Mouse (Mus musculus) testis, adult 2 months (tissue): ENCODE results near the gene Sergef. TPM values are rescaled to one million over a fixed set of nuclear protein-coding genes. Genes with fewer than 3 reads are reported as not detected.
A peak's percentile ranks its signal among the peaks of the same experiment; 100 is the strongest.

Source experiments
- H3K27ac ChIP-seq: fragments of 200-500 bp; 2 replicates; pipeline ENCODE4 v1.5.1; 2012; ENCODE audit warnings: low read depth, low read length; ENCODE audit not compliant: control insufficient read depth, insufficient read depth
- H3K27me3 ChIP-seq: fragments of 200-500 bp; 2 replicates; pipeline ENCODE4 v1.6.1; 2012; ENCODE audit warnings: mild to moderate bottlenecking, low read length, moderate library complexity; ENCODE audit not compliant: control insufficient read depth, insufficient read depth
- H3K36me3 ChIP-seq: fragments of 200-500 bp; 2 replicates; pipeline ENCODE4 v1.6.1; 2012; ENCODE audit warnings: mild to moderate bottlenecking, low read length; ENCODE audit not compliant: control insufficient read depth, insufficient read depth
- H3K4me1 ChIP-seq: fragments of 200-500 bp; 2 replicates; pipeline ENCODE4 v1.6.1; 2012; ENCODE audit warnings: low read length; ENCODE audit not compliant: control insufficient read depth, insufficient read depth
- H3K4me3 ChIP-seq: fragments of 200-500 bp; 2 replicates; pipeline ENCODE4 v1.5.1; 2012; ENCODE audit warnings: low read depth, mild to moderate bottlenecking, low read length, moderate library complexity, mixed read lengths; ENCODE audit not compliant: control insufficient read depth
- CTCF ChIP-seq: fragments of 200-500 bp; IDR thresholded peaks from 2 replicates; pipeline ENCODE4 v1.5.1; 2012; ENCODE audit warnings: low read depth, mild to moderate bottlenecking, inconsistent platforms, low read length, moderate library complexity; ENCODE audit not compliant: control insufficient read depth, insufficient read depth, insufficient replicate concordance
- POLR2A ChIP-seq: fragments of 200-500 bp; IDR thresholded peaks from 2 replicates; pipeline ENCODE4 v1.6.1; 2012; ENCODE audit warnings: low read depth, mild to moderate bottlenecking, inconsistent platforms, low read length, moderate library complexity; ENCODE audit not compliant: control insufficient read depth
- polyA plus RNA-seq: library from polyadenylated mRNA; depleted of rRNA; stranded (reverse); fragments of >200 nt; gene quantifications from 2 replicates; pipeline ENCODE4 v1.2.3, GENCODE M21; 2012

Gene Sergef
- polyA plus RNA-seq, 1 experiment: 7.7 TPM

GRCm38 (mm10) chr7:46615256-46615977, 24.2 kb downstream of the Sergef start:
- Histone ChIP-seq H3K4me1 (peaks cover 2% of the 10 kb centered on the region; the same call in 1 of the 2 replicates), H3K27me3 (no peaks in the 10 kb centered on the region), H3K27ac (no peak overlapping the region; the same call in 1 of the 2 replicates), H3K4me3 (no peak overlapping the region), H3K36me3 (no peaks in the 10 kb centered on the region)
- TF ChIP-seq POLR2A (no peak), CTCF (no peak)

GRCm38 (mm10) chr7:46614263-46614662, 25.3 kb downstream of the Sergef start:
- Histone ChIP-seq H3K4me1 (peaks cover 2% of the 10 kb centered on the region; the same call in 1 of the 2 replicates), H3K27ac (no peak overlapping the region), H3K27me3 (no peaks in the 10 kb centered on the region), H3K4me3 (no peak overlapping the region), H3K36me3 (no peaks in the 10 kb centered on the region)
- TF ChIP-seq CTCF (no peak), POLR2A (no peak)

GRCm38 (mm10) chr7:46613091-46613490, 26.5 kb downstream of the Sergef start:
- TF ChIP-seq CTCF (no peak), POLR2A (no peak)
- Histone ChIP-seq H3K27ac (no peak overlapping the region), H3K4me3 (no peak overlapping the region), H3K27me3 (no peaks in the 10 kb centered on the region), H3K4me1 (peaks cover 2% of the 10 kb centered on the region; the same call in 1 of the 2 replicates), H3K36me3 (no peaks in the 10 kb centered on the region)

GRCm38 (mm10) chr7:46612421-46612937, 27.1 kb downstream of the Sergef start:
- Histone ChIP-seq H3K36me3 (no peaks in the 10 kb centered on the region), H3K27ac (0 out of 2 replicates have a peak overlapping the region, but pooled peaks have one; percentile 5), H3K4me1 (peaks cover 2% of the 10 kb centered on the region), H3K4me3 (no peak overlapping the region), H3K27me3 (no peaks in the 10 kb centered on the region)
- TF ChIP-seq POLR2A: no peak
- no peak for TF ChIP-seq CTCF

- Histone ChIP-seq H3K27ac (no peak overlapping the region), H3K36me3 (no peaks in the 10 kb centered on the region), H3K27me3 (no peaks in the 10 kb centered on the region), H3K4me3 (no peak overlapping the region), H3K4me1 (peaks cover 2% of the 10 kb centered on the region)
- TF ChIP-seq CTCF: no peak
- TF ChIP-seq POLR2A: no peak
Observed at GRCm38 (mm10) chr7:46611970-46612369, 27.6 kb downstream of the Sergef start.

- Histone ChIP-seq H3K4me1 (peaks cover 5% of the 10 kb centered on the region; the same call in 1 of the 2 replicates), H3K27ac (no peak overlapping the region), H3K36me3 (no peaks in the 10 kb centered on the region), H3K27me3 (no peaks in the 10 kb centered on the region), H3K4me3 (no peak overlapping the region)
- TF ChIP-seq POLR2A (no peak), CTCF (no peak)
Observed at GRCm38 (mm10) chr7:46609317-46609716, 30.3 kb downstream of the Sergef start.

GRCm38 (mm10) chr7:46607428-46608055, 32.1 kb downstream of the Sergef start:
- H3K4me1 ChIP-seq: peaks cover 5% of the 10 kb centered on the region; the same call in 1 of the 2 replicates
- TF ChIP-seq CTCF (peak; percentile 73; the same call in 1 of the 2 replicates), POLR2A (no peak)
- no peaks in the 10 kb centered on the region for H3K27me3 ChIP-seq
- H3K36me3 ChIP-seq: no peaks in the 10 kb centered on the region
- no peak overlapping the region for H3K27ac ChIP-seq
- H3K4me3 ChIP-seq: no peak overlapping the region
